Mouse (Mus musculus) midbrain, postnatal 0 days (tissue): ENCODE results near the gene Lmtk2. TPM values are rescaled to one million over a fixed set of nuclear protein-coding genes. Genes with fewer than 3 reads are reported as not detected.

ENCODE experiments used
- ATAC-seq: fragments of 200-750 bp; cut with Nextera tagmentation; 2 replicates; pipeline ENCODE4 v1.8.0; 2017; ENCODE audit warnings: moderate number of reproducible peaks, mild to moderate bottlenecking, moderate TSS enrichment, moderate library complexity; ENCODE audit not compliant: low FRiP score
- DNase-seq: peaks from one replicate; pipeline ENCODE4 v3.0.0-alpha.2; 2015; ENCODE audit warnings: low spot score
- H3K27ac ChIP-seq: fragments of 300-500 bp; sonication (generic); 2 replicates; pipeline ENCODE4 v1.5.1; 2014; ENCODE audit warnings: low read depth, mild to moderate bottlenecking, low read length, mixed read lengths
- H3K27me3 ChIP-seq: fragments of 300-500 bp; sonication (generic); 2 replicates; pipeline ENCODE4 v1.6.1; 2014; ENCODE audit warnings: low read length, control low read depth, mixed read lengths; ENCODE audit not compliant: insufficient read depth
- H3K36me3 ChIP-seq: fragments of 300-500 bp; sonication (generic); 2 replicates; pipeline ENCODE4 v1.6.1; 2014; ENCODE audit warnings: low read length, control low read depth, mixed read lengths; ENCODE audit not compliant: insufficient read depth
- H3K4me1 ChIP-seq: fragments of 300-500 bp; sonication (generic); 2 replicates; pipeline ENCODE4 v1.6.1; 2014; ENCODE audit warnings: mild to moderate bottlenecking, control low read depth, antibody characterized with exemption, low read length, mixed read lengths; ENCODE audit not compliant: insufficient read depth
- H3K4me2 ChIP-seq: fragments of 300-500 bp; sonication (generic); 2 replicates; pipeline ENCODE4 v1.6.1; 2014; ENCODE audit warnings: low read depth, mild to moderate bottlenecking, low read length, mixed read lengths; ENCODE audit not compliant: poor library complexity, severe bottlenecking
- H3K4me3 ChIP-seq: fragments of 300-500 bp; sonication (generic); 2 replicates; pipeline ENCODE4 v1.5.1; 2014; ENCODE audit warnings: low read depth, mild to moderate bottlenecking, low read length, moderate library complexity
- H3K9ac ChIP-seq: fragments of 300-500 bp; sonication (generic); replicated peaks from 2 replicates; pipeline ENCODE4 v1.6.1; 2014; ENCODE audit warnings: mild to moderate bottlenecking, low read length, moderate library complexity, mixed read lengths; ENCODE audit not compliant: poor library complexity, severe bottlenecking
- H3K9me3 ChIP-seq: fragments of 300-500 bp; sonication (generic); 2 replicates; pipeline ENCODE4 v1.6.1; 2016; ENCODE audit warnings: low read length, control low read depth
- CTCF ChIP-seq: IDR thresholded peaks from 2 replicates; pipeline ENCODE4 v1.5.1; 2016; ENCODE audit warnings: antibody characterized with exemption, mild to moderate bottlenecking
- WGBS: fragments of 180-500 bp; shearing (Covaris S2); extraction: QIAGEN DNeasy Blood & Tissue Kit; methylation state at CpG from one replicate; pipeline ENCODE4 v1.1.7; 2014; 5-methylcytosine and 5-hydroxymethylcytosine counted together
- polyA plus RNA-seq: library from polyadenylated mRNA; unstranded; fragments of >200 nt; fragmentation: Nextera tagmentation; extraction: Ambion mirVana; gene quantifications from 2 replicates; pipeline ENCODE4 v1.2.1, GENCODE M21; 2015
- total RNA-seq: library from RNA; depleted of rRNA; stranded (reverse); fragments of >200 nt; gene quantifications from 2 replicates; pipeline ENCODE4 v1.2.3, GENCODE M21; 2014

Lmtk2 gene
- total and polyA plus RNA-seq, 2 experiments from 2014 or later = 7.3 to 69.9 TPM

DNA sequence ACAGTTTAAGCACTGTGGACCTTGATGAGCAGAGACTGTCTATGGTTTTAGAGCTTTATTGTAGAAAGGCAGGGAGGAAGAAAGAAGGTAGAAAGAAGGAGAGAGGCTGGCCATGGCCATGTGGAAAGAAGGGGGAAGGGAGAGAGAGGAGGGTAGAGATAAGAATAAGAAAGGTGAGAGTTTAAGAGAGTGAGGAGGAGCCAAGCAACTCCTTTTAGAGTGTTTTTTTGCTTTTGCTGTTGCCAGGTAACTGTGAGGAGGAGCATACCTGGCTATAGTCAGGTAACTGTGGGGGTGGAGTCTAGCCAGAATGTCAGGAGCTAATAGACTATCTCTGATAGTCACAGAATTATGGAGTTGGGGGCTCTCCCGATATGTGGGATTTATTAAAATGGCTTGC, 30.2 kb upstream of the Lmtk2 start:
- Histone ChIP-seq H3K9me3 (no peaks in the 10 kb centered on the region), H3K4me3 (no peak overlapping the region), H3K27me3 (no peaks in the 10 kb centered on the region), H3K27ac (no peak overlapping the region), H3K36me3 (no peaks in the 10 kb centered on the region), H3K9ac (no peak overlapping the region), H3K4me2 (no peak overlapping the region), H3K4me1 (no peaks in the 10 kb centered on the region)
- no peak for TF ChIP-seq CTCF
- 95% methylated on average over 1 of the region's 1 CpGs for whole genome bisulfite sequencing
- DNase-seq = no peak
- ATAC-seq = no peak

DNA sequence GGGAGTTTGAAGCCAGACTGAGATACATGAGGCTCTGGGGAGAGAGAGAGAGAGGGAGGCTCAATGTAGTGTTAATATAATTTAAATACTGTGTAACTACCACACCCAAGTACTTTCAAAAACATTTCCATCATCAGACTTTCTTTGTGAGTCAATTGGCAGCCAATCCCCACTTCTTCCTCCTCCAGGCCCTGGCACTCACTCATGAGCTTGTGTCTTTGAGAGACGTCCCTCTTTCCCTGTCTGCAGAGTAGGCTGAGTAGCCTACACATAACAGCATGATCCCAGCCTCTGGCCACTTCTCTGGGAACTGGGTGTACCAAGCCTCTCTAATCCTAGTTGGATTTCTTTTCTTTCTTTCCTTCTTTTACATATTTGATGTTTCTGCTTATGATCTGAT, 29.0 kb upstream of the Lmtk2 start:
- Histone ChIP-seq H3K4me3 (no peak overlapping the region), H3K9me3 (no peaks in the 10 kb centered on the region), H3K36me3 (no peaks in the 10 kb centered on the region), H3K27me3 (no peaks in the 10 kb centered on the region), H3K9ac (no peak overlapping the region), H3K4me1 (no peaks in the 10 kb centered on the region), H3K4me2 (no peak overlapping the region), H3K27ac (no peak overlapping the region)
- DNase-seq = no peak
- no peak for ATAC-seq
- TF ChIP-seq CTCF = no peak
- 63% methylated on average over 1 of the region's 1 CpGs for WGBS

DNA sequence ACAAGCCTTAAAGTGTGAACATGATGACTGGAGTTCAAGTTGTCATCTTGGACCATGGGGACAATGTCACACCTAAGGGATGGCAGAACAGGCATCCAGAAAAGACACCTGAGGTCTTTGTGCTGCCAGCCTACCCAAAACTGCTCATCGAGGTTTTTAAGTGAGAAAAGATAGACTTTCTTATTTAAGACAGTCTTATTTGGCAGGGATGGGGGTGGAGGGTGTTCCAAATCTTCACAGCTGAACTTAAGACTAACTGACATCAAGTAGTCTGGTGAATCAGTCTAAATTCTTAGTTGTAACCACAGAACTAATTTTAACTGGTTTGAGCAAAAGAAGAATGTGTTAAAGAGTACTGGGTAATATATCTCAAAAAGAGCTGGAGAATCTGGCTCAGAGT, 22.7 kb upstream of the Lmtk2 start:
- Histone ChIP-seq H3K4me2 (no peak overlapping the region), H3K4me1 (no peaks in the 10 kb centered on the region), H3K4me3 (no peak overlapping the region), H3K9me3 (no peaks in the 10 kb centered on the region), H3K36me3 (no peaks in the 10 kb centered on the region), H3K27me3 (no peaks in the 10 kb centered on the region), H3K9ac (no peak overlapping the region), H3K27ac (no peak overlapping the region)
- TF ChIP-seq CTCF = no peak
- no peak for DNase-seq
- ATAC-seq = no peak
- WGBS = 69% methylated on average over 1 of the region's 1 CpGs

DNA sequence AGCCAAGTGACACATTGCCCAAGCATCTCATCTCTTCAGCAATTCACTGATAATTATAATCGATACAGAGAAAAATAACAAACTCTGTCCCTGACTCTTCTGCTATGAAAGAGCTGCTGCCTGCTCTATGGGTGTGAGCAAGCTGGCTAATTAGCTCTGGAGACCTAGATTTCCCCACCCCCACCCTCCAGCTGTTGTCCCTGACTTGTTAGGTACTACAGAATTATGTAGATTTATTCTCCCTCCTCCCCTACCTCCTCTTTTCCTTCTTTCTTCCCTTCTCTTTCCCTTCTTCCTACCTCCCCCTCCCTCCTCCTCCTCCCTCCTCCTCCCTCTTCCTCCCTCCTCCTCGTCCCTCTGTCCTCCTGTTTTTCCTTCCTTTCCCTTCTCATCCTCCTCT, 19.4 kb upstream of the Lmtk2 start:
- DNase-seq (no peak), ATAC-seq (no peak)
- no peaks in the 10 kb centered on the region for H3K4me1 ChIP-seq
- 56% methylated on average over 2 of the region's 2 CpGs for WGBS
- H3K4me2 ChIP-seq = no peak overlapping the region
- no peak overlapping the region for H3K4me3 ChIP-seq
- H3K9me3 ChIP-seq = no peaks in the 10 kb centered on the region
- no peak overlapping the region for H3K27ac ChIP-seq
- H3K9ac ChIP-seq = no peak overlapping the region
- no peak for TF ChIP-seq CTCF
- no peaks in the 10 kb centered on the region for H3K36me3 ChIP-seq
- no peaks in the 10 kb centered on the region for H3K27me3 ChIP-seq

DNA sequence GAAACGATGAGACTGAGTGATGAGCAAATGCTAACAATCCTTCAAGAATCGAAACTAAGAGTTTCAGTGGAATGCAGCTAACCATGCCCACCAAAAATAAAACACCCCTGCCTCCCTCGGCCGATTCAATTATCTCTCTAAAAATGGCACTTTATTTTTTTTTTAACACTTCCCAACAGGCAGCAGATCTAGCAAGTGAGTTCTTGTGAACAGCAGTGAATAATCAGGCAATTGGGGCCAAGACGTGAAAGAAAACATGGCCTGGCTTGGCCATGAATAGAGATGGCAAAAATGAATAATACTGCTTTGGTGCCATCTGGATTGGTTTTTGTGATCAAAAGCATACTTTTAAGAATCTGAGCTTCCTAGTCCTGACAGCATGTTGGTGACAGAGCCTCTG, 18.2 kb upstream of the Lmtk2 start:
- no peak overlapping the region for H3K27ac ChIP-seq

DNA sequence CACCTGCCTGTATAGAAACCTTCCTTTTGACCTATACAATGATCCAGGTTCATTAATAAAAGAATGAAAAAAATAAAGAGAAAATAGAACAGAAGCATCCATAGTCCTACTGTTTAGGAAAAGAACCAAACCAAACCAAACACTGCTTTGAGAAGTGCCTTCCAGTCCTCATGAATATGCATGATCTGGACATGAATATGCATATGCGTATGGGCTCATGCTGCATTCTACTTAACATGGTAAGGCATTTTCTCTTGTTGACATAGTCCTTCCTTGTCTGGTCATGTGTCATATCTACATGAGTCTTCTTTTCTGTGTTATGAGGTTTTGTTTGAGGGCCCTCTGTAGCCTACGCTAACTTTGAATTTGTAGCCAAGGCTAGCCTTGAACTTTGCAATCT, 16.7 kb upstream of the Lmtk2 start:
- Histone ChIP-seq H3K4me1 (no peaks in the 10 kb centered on the region), H3K4me2 (no peak overlapping the region), H3K27ac (no peak overlapping the region), H3K9me3 (no peaks in the 10 kb centered on the region), H3K9ac (no peak overlapping the region), H3K4me3 (no peak overlapping the region), H3K36me3 (no peaks in the 10 kb centered on the region), H3K27me3 (no peaks in the 10 kb centered on the region)
- no peak for DNase-seq
- no peak for TF ChIP-seq CTCF
- ATAC-seq = no peak
- WGBS = 98% methylated on average over 2 of the region's 2 CpGs

More for the DNA sequence above, 18.2 kb upstream of the Lmtk2 start:
- DNase-seq (no peak), ATAC-seq (no peak)
- no peak overlapping the region for H3K4me2 ChIP-seq
- H3K36me3 ChIP-seq = no peaks in the 10 kb centered on the region
- no peaks in the 10 kb centered on the region for H3K27me3 ChIP-seq
- no peaks in the 10 kb centered on the region for H3K4me1 ChIP-seq
- no peaks in the 10 kb centered on the region for H3K9me3 ChIP-seq
- no peak overlapping the region for H3K4me3 ChIP-seq
- H3K9ac ChIP-seq = no peak overlapping the region
- WGBS = 83% methylated on average over 5 of the region's 5 CpGs
- no peak for TF ChIP-seq CTCF
